Mouse (Mus musculus): ENCODE results near the gene Irgq. TPM values are rescaled to one million over a fixed set of nuclear protein-coding genes. Genes with fewer than 3 reads are reported as not detected.

Irgq gene
- total RNA-seq, 2 experiments from 2014 or later, result 15.3 to 18.3 TPM

DNA sequence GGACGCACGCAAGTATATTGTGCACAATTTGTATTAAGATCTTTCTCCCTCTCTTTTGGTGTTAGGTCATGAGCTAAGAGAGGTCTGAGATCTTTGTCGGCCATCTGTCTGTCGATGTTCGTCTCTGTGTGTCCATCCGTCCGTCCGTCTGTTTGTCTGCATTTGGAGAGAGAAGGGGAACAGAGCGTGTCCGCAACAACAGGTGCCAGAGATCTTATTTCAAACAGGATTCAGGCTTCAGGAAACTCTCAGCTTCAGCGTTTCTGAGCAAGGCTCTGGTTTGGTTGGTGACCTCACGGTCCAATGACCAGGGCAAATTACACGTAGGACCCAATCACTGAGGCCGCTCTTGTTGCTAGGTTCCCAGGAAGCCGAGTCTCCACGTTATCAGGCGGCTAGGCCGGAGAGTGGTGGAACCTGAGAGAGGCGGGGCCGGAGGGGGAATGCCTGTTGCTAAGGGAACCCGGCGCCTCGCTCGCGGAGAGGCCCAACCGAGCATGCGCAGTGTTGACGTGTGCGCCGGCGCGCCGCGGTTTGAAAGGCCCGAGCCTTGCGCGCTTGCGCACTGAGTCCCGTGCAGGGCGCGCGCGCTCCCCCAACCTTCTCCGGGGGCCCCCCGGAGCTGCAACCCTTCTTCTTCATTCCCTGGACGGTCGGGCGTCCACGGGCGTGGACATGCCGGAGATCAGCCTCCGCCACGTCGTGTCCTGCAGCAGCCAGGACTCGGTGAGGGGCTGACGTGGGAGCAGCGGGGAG lies 16.3 kb downstream of the Irgq start:
- peak; percentile 99 to 100 for DNase-seq

DNA sequence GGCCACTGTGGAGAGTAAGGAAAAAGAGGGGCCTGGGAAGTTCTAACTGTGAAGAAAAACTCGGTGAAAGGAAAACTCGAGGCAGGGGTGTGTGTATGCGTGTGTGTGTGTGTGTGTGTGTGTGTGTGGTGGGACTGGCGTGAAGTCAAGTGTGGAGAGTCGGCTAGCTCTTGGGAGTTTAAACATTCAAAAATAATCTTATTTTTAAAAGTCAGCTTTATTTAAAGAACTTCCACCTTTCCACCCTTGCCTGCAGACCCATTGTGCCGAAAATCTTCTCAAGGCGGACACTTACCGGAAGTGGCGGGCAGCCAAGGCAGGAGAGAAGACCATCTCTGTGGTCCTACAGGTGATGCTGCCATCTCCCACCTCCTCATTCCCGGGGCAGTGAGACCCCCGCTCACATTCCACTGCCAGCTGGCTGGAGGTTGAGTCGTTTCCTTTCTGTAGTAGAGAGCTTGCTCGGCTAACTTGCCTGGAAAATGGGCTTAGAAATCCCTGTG lies 17.1 kb downstream of the Irgq start:
- no peak for DNase-seq

DNA sequence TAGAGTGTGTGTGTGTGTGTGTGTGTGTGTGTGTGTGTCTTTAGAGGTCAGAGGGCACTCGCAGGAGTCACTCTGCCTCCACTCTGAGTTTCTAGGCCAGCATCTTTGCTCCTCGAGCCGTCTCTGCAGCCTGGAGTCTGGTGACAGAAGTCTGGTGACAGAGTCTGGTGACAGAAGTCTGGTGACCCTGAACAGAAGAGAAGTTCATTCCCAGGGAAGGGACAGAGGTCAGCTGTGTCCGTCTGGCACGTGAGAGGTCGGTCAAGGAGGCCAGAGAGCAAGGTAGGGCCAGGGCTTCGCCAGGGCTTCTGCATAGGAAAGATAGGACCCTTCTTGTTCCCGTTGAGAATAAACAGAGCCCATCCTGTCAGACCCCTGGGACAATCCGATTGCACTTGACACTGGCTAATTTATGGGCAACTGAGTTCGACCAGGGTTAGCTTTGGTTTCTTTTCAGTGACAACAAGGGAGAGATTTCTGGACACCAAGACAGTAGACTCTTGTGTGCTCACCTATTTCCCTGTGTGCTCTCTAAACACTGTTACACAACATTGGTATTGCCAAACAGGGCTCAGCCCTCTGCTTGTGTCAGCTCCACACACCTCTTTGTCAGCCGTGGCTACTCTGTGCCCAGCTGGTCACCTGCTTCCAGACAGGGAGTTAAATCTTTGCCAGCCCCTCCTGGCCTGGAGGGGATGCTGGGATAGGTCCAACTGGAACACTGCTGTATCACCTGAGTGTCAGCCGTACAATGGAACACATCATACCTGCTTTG lies 21.7 kb downstream of the Irgq start:
- no peak for DNase-seq

DNA sequence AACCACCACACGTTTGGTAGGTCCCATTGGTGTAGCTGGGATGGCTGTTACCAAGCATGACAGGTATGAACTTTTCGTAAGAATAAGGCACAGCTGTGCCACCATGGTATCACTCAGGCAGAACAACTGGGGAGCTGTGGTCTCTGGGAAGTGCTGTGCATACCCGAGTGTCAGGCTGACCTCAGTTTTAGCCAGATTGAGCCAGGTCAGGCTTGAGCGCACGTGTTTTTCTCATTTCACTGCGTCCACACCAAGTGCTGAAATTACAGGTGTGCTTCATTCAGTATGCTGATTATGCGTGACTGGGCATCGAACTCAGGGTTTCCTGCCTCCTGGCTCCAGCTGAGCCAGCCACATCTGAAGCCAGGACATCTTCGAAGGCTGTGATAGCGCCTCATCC lies 25.3 kb downstream of the Irgq start:
- DNase-seq, result no peak

DNA sequence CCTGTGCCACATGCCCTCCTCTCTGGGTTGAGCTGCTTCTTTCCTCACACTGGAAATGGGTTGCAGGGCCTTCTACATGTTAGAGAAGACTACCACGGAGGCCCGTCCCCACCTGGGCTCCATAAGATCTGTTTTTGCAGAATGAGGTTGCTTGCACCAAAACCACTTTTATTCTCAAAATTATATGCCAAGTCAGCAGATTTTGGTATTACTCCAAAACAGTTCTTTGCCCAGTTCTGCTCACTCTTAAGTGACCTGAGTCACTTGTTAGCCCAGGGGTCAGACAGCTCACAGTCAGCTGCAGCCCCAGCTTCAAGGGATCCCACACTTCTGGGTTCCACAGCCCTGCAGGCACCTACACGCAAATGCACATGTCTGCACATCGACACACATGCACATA lies 31.0 kb downstream of the Irgq start:
- no peak for DNase-seq

DNA sequence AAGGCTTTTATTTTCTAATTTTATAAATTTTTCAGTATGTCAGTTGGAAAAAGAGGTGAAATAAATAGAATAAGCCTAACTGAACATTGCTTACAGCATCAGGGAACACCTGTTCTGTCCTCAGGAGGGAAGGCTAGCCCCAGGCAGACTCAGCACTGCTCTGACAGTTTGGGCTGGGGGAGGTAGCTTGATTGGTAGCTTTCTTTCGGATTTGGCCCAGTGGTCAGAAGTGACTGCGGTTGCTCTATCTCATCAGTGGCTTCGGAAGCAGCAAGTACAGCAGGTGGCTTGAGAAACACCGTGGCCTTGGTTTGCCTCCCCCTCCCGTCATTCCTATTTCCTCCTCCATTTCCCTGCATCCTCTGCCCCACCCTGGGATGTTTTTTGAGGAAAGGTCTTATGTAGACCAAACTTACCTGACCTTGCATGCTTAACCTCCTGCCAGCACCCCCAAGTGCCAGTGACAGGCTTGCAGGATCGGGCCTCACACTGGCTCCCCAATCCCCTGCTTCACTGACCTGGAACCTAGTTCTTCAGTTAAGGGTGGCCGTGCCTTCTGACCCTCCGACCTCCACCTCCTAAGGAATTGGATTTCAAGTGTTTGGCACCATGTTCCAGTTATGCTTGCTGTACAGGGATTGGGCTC lies 32.8 kb downstream of the Irgq start:
- no peak for DNase-seq

DNA sequence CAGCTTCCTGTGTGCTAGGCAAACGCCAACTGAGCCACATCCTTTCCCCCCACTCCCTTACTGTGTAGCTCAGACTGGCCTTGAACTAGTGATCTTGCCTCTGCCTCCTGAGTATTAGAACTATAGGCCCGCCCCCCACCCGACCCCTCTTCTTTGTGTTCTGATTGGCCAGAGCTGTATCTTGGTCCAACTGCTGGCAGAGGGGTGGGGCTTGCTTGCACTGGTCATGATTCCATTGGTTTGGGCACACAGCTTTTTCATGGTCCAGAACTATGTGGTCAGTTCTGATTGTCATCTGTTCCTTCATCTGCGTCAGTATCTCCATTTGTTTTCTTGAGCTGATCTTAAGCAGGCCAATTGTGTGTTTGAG lies 33.3 kb downstream of the Irgq start:
- no peak for DNase-seq

DNA sequence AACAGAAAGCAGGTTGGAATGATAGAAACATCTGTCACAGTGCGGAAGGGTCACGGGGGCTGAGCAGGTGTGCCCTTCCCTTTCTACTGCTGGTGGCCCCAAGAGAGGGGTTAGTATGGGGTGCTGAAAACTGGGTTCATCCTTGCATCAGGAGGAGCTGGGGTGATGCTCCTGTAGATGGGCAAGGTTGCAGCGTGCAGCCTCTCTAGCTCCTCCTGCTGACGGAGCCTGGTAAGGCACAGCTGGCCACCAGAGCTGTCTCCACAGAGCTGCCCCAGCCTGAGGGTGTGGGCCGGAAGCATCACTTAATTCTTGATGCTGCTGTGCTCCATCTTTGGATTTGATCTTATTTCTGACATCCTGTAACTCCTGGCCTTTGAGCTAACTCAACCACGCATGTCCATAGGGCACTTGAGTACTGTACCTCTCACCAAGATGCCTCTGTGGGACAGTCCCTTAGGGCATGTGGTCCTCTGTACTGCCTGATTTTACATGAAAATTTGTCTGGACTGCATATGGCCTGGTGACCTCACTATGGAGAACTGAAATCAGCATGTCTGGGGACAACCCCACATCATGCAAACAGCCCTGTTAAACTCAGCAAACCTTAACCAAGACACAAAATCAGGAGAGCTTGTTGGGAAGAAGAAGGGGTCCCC lies 34.2 kb downstream of the Irgq start:
- DNase-seq, result peak; percentile 58 to 74

DNA sequence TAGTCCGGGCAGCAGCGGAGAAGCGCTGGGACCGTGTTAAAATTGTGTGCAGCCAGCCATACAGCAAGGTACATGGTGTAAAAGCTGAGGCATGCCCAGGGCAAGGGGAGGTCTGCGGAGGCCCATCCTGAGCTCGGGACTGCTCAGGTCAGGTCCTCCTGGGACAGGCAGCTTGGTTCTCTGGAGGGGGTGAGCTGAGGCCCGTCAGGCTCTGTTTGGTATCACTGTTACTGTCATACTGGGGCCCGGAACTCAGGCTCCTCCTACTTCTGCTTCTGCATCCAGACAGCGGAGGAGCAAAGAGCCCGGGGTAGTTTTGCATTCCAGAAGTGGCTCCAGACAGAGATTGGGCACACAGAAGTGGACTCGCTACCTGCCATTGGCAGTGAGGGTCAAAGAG lies 35.1 kb downstream of the Irgq start:
- DNase-seq, result no peak

DNA sequence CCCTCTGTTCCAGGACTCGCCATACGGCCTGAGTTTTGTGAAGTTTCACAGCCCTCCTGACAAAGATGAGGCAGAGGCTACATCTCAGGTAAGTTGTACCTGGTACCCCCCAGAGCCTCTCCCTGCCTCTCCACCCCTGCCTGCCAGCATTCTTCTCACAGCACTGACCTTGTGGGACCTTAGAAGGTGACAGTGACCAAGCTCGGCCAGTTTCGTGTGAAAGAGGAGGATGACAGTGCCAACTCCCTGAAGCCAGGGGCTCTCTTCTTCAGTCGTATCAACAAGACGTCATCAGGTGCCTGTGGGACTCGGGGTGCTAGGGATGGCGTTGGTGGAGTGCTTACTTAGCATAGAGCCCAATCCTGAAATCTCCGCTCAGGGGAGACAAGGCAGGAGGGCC lies 35.7 kb downstream of the Irgq start:
- DNase-seq, result no peak

DNA sequence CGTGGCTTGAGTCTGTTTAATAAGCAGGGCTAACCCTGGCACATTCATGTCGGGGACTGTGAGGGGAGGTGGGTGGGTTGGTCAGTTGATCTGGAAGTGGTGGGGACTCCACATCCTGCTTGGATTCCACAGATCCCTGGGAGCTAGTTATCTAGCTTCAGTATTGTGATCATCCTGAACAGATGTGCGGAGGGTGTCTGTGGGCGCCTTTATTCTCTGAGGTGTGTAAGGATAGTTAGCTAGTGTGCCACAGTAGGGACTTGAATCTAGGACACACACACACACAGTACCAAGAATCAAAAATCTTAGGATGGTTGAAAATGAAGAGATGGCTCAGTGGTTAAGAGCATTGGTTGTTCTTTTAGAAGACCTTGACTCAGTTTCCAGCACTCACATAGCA lies 38.0 kb downstream of the Irgq start:
- DNase-seq, result no peak

DNA sequence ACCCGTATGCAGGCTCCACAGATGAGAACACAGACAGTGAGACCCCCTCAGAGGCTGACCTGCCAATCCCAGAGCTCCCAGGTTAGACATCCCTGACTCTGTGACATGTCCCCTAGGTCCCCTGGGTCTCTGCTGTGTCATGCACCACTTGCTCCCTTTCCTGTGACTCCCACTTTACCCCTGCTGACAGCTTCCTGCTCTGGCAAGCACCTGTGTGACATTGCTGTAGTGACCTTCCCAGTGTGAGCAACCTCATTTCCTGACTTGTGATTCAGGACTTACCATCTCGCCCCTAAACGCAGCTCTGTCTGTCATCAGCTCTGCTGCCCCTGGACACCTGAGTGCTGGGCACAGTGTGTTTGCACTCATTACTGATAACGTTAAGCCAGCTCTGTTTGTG lies 40.6 kb downstream of the Irgq start:
- DNase-seq, result no peak

DNA sequence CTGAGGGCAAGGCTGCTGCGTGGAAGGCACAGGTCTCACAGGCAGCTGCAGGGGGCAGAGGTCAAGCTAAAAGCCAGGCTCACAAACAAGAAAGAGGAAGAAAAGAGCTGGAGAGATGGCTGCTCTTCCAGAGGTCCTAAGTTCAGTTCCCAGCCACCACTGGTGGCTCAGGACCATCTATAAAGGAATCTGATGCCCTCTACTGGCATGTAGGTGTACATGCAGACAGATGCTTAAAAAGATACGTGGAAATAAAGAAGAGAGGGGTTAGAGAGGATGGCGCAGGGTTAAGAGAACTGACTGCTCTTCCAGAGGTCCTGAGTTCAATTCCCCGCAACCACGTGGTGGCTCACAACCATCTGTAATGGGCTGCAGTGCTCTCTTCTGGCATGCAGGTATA lies 42.0 kb downstream of the Irgq start:
- no peak for DNase-seq

DNA sequence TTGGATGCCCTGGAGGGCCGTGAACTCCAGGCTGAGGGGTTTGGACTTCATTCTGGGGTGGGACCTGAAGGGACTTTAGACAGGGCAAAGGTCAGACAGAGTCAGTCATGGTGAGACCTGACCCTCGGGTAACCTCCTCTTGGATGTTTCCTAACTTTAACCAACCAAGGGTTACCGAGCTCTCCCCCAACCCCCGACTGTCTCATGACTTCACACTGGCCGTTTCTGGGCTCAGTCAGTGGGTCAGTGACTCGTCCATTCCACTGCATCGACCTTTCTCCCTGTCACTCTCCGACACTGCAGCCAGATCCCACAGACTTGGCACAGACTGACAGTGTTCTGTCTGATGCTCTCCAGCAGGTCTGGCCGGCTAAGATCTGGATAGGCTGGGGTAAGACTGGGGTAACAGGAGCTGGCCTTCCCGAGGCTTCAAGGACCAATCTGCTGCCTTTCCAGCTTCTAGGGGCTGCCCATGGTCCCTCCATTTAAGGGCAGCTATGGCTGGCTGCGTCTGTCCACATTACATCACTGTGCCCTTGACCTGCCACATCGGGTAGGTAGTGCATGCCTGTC lies 43.8 kb downstream of the Irgq start:
- no peak for DNase-seq

DNA sequence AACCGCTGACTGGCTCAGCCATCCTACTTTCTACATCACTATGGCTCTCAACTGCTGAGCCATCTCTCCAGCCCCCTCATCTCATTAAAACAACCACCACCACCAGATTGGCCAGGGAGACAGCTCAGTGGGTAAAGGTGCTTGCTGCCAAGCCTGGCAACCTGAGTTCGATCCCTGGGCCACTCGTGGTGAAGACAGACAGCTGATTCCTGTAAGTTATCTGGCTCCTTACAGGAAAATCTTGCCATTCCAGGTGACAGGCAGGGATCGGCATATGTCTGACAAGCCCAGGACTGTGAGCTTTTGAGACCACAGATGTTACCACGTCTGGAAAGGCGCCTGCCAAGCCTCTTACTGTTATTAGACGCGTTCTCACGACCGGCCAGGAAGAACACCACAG lies 47.3 kb downstream of the Irgq start:
- no peak for DNase-seq

DNA sequence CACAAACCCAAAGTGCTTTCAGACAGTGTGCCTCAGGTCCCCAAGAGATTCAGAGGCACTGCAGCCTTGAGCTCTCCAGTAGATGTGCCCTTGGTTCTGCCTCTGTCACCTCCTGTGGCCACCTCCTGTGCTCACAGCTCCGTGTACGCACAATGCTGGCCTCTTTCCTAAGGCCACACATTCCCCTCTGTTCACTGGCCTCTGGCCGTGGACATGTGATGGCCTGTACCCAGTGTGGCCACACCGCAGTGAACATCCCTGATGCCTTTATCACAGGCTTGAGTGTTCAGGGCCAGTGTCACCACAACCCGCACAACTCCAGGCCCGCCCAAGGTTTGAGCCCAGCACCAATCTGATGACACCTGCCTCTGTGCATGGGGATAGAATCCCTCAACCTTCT lies 54.4 kb downstream of the Irgq start:
- no peak for DNase-seq

DNA sequence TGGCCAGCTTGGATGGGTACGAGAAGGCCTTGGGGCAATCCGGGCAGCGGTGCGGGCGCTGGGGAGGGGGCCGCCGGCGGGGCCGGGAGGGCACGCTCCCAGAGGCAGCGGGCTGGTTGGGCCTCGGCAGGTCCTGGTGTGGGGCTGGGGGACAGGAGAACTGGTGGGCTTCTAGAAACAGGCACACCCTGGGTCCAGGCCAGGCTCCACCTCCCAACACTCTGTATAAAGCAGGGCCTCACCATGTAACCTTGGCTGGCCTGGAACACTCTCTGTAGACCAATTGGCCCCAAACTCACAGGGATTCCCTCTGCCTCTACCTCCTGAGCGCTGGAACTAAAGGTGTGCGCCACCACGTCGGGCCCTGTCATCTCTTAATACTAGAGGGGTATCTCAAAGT lies 55.5 kb downstream of the Irgq start:
- no peak for DNase-seq

DNA sequence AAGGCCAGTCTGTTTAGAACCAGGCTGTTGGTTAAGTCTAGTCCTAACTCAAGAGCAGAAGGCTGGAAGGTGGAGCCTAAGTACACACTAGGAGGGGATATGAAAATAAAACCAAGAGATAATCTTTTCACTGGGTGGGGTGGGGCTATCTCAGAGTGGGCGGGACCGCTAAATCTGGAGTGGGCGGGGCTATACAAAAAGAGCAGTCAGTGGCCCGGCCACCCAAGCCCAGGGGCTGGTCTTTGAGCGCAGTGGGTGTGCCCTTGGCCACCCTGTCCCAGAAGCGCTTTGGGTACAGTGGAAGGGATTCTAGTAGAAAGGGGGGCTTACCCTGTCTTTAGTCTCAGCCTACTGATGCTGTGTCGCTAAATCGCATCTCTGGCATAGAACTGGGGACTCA lies 56.3 kb downstream of the Irgq start:
- DNase-seq, result no peak

DNA sequence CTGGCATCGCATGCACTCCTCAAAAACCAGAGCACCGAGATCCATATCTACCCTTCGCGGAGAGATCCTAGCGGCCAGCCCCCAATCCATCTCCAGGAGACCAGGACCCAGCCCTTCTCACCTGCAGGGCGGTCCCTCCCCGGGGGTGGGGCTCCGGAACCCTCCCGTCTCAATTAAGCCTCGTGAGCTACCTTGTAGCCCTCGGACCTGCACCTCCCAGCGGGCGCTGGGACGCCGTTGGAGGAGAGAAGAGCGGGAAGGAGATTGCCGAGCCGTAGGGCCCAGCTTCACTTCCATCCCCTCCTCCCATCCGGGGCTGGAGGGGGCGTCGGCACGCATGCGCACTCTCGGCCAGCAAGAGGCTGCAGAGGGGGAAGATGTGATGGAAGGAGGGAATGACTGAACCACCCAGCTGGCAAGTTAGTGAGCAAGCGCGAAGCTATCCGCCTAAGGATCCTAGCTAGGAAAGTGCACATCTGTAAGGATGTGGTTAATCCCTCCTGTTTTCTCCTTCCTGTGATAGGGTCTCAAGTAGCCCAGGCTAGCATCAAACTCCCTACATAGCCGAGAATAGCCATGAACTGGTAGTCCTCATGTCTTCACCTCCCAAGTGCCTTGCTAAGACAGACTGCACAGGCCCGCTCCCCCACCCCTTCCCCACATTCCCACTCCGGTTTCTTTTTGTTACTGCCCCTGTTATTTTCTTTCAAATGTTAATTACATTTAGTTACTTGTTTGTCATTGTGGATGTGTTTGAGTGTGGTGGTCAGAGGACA lies 57.0 kb downstream of the Irgq start, which contains the start of the genes Ethe1 and Zfp575:
Ethe1 (plus strand) TSS at position 214 of the 776 bp plus-strand sequence.
Zfp575 (minus strand) TSS at position 312 of the 776 bp plus-strand sequence.
- peak in 1 of 2 experiments; percentile 48 for DNase-seq
